10 mouse cellular contexts compared by ENCODE assay signal in the genomic region with DNA sequence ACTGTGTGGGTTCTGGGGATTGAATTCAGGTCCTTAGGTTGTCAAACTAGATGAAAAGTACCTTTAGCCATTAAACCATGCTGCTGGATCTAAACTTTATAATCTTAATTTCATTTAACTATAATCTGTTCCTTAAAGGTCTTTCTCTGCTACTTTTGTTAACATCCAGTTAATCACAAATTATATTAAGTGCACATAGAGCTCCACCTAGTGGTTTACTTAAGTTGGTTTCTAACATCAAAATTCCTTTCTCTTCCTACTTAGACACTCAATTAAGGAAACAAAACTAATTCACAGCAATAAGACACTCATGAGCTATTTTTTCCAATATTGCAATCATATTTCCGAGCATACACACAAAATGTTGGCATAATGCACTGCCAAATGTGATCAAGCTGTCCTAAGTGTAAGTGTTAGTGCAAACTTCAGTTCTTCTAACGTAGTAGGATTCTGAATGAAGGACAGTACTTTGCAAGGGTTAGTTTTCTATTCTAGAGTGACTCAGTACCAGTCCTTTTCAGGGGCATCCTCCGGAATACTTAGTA. TPM values are rescaled to one million over a fixed set of nuclear protein-coding genes. Genes with fewer than 3 reads are reported as not detected.
A peak's percentile ranks its signal among the peaks of the same experiment; 100 is the strongest.
DNase-seq lines count a peak whose midpoint lies in the region; ATAC-seq and TF ChIP-seq lines count a peak whose summit lies in the region.
"Had no signal": no experiment of that assay in that cellular context is flagged by ENCODE, and none has a peak within 500 bp of the region (broad histone marks: within the 10 kb centered on the region; RNA-seq: fewer than 3 reads in every experiment).

No protein-coding gene starts in this region.

- whole genome bisulfite sequencing in liver, embryonic 14.5 days (ENCODE audit: insufficient replicate concordance) = 67% methylated on average over 3 of the region's 3 CpGs
- WGBS in liver, embryonic 11.5 days = 84% methylated on average over 3 of the region's 3 CpGs

- H3K4me1 ChIP-seq in liver, embryonic 14.5 days (replicated peaks; ENCODE audit: control insufficient read depth in 2 of 2, insufficient read depth in 2 of 2, low read length in 1 of 2) = peaks cover 7 to 11% of the 10 kb centered on the region in 2 experiments
- peaks cover 9% of the 10 kb centered on the region for H3K4me1 ChIP-seq in liver, embryonic 11.5 days (replicated peaks; ENCODE audit: control insufficient read depth, insufficient read depth, low read length)
- peaks cover 2 to 12% of the 10 kb centered on the region in 2 experiments; a peak in 3 of 4 replicates for H3K4me1 ChIP-seq in MEL (ENCODE audit: control insufficient read depth in 1 of 2, insufficient read depth in 2 of 2, low read length in 2 of 2)

- H3K9me3 ChIP-seq in liver, embryonic 14.5 days (ENCODE audit: control insufficient read depth, low read length) = no peaks in the 10 kb centered on the region
- H3K9me3 ChIP-seq in liver, embryonic 11.5 days (ENCODE audit: control insufficient read depth, low read length) = no peaks in the 10 kb centered on the region
- H3K9me3 ChIP-seq in MEL (replicated peaks; ENCODE audit: insufficient read depth, low read length) = no peaks in the 10 kb centered on the region

- TF ChIP-seq CTCF in liver, embryonic 14.5 days (IDR thresholded peaks at IDR 0.05; ENCODE audit: low read depth) = peak; percentile 45; the same call in 1 of the 2 replicates
- TF ChIP-seq CTCF in MEL (IDR thresholded peaks at IDR 0.05 in 2 of 3, conservative IDR thresholded peaks at IDR 0.05 in 1 of 3; ENCODE audit: control insufficient read depth in 1 of 3, insufficient read depth in 1 of 3, low read depth in 2 of 3, low read length in 3 of 3, poor library complexity in 1 of 3, severe bottlenecking in 1 of 3) = peak; percentile 9 to 63 (median 27); a peak in 4 of 6 replicates

- H3K4me2 ChIP-seq in liver, embryonic 14.5 days (ENCODE audit: low read depth) = no peak overlapping the region
- no peak overlapping the region for H3K4me2 ChIP-seq in liver, embryonic 11.5 days

- DNase-seq in liver, embryonic 14.5 days (ENCODE audit: low read depth in 3 of 3, low spot score in 3 of 3) = no peak
- DNase-seq in liver, embryonic 11.5 days (ENCODE audit: low spot score) = no peak
- DNase-seq in MEL (ENCODE audit: low read depth, low spot score) = peak; percentile 63
- peak; percentile 8 for DNase-seq in brain, embryonic 18.5 days (ENCODE audit: low read depth, low spot score)
- DNase-seq in naive thymus-derived CD4-positive, alpha-beta T cell, adult 2 months (ENCODE audit: low read depth) = peak; percentile 64
- no peak for DNase-seq in left cerebral cortex, postnatal 4 days
- DNase-seq in T-cell, adult 2 months (ENCODE audit: low spot score) = no peak
- DNase-seq: kidney, postnatal 25 days had no signal

- no peak overlapping the region for H3K27ac ChIP-seq in liver, embryonic 14.5 days
- H3K27ac ChIP-seq in liver, embryonic 11.5 days (ENCODE audit: low read depth, low read length) = no peak overlapping the region
- H3K27ac ChIP-seq in MEL (ENCODE audit: control insufficient read depth, low read depth, low read length) = no peak overlapping the region
- H3K27ac ChIP-seq: macrophage had no signal

- H3K36me3 ChIP-seq in liver, embryonic 14.5 days (replicated peaks; ENCODE audit: control insufficient read depth, insufficient read depth, low read depth) = peaks cover 14% of the 10 kb centered on the region
- H3K36me3 ChIP-seq in liver, embryonic 11.5 days (ENCODE audit: control insufficient read depth, insufficient read depth, low read length) = peaks cover 13% of the 10 kb centered on the region
- H3K36me3 ChIP-seq in MEL (ENCODE audit: control insufficient read depth in 1 of 2, insufficient read depth in 2 of 2, low read length in 2 of 2) = peaks cover 24 to 35% of the 10 kb centered on the region in 2 experiments

- no peak for TF ChIP-seq POLR2A in MEL (IDR thresholded peaks at IDR 0.05; ENCODE audit: control insufficient read depth in 1 of 2, insufficient read depth in 1 of 2, low read depth in 1 of 2, low read length in 2 of 2, poor library complexity in 1 of 2)

- TF ChIP-seq RAD21 in MEL (IDR thresholded peaks at IDR 0.05; ENCODE audit: low read depth, low read length) = peak; percentile 73

- no peak for TF ChIP-seq EP300 in liver, embryonic 14.5 days (IDR thresholded peaks at IDR 0.05; ENCODE audit: low read depth)
- TF ChIP-seq EP300 in MEL (IDR thresholded peaks at IDR 0.05; ENCODE audit: low read depth in 1 of 2, low read length in 2 of 2) = no peak

- peaks cover 5% of the 10 kb centered on the region for H3K79me2 ChIP-seq in MEL (ENCODE audit: control insufficient read depth, insufficient read depth, low read length, poor library complexity)

- ATAC-seq in liver, embryonic 14.5 days (ENCODE audit: insufficient read depth) = no peak
- ATAC-seq in liver, embryonic 11.5 days (replicated peaks; ENCODE audit: low FRiP score) = no peak

- H3K27me3 ChIP-seq in liver, embryonic 14.5 days (ENCODE audit: control insufficient read depth, insufficient read depth, low read length) = no peaks in the 10 kb centered on the region
- H3K27me3 ChIP-seq in liver, embryonic 11.5 days (replicated peaks; ENCODE audit: control insufficient read depth, insufficient read depth, low read length) = no peaks in the 10 kb centered on the region
- H3K27me3 ChIP-seq in MEL (ENCODE audit: control insufficient read depth in 1 of 2, insufficient read depth in 2 of 2, low read length in 2 of 2) = no peaks in the 10 kb centered on the region

- intact Hi-C loops in left cerebral cortex, postnatal 4 days (cut with DNase I) = loop anchor here (5.0 to 10.0 kb wide), 2 partner anchors 564 to 737 kb away; no protein-coding TSS in a partner anchor

- H3K9ac ChIP-seq in liver, embryonic 14.5 days (replicated peaks) = no peak overlapping the region
- H3K9ac ChIP-seq in liver, embryonic 11.5 days (ENCODE audit: low read depth, low read length) = no peak overlapping the region
- no peak overlapping the region for H3K9ac ChIP-seq in MEL (ENCODE audit: control insufficient read depth, low read depth, low read length, poor library complexity, severe bottlenecking)

- H3K4me3 ChIP-seq in liver, embryonic 14.5 days (ENCODE audit: insufficient read depth in 1 of 2, low read depth in 2 of 2, low read length in 2 of 2) = no peak overlapping the region
- H3K4me3 ChIP-seq in liver, embryonic 11.5 days (ENCODE audit: low read depth, low read length) = no peak overlapping the region
- no peak overlapping the region for H3K4me3 ChIP-seq in MEL (ENCODE audit: control insufficient read depth in 1 of 2, insufficient read depth in 1 of 2, low read depth in 2 of 2, low read length in 2 of 2)

TF ChIP-seq in MEL, 35 proteins besides CTCF, POLR2A, EP300 and RAD21:
- TF ChIP-seq SMC3 (IDR thresholded peaks at IDR 0.05; ENCODE audit: low read depth, low read length) = peak; percentile 48; the same call in 1 of the 2 replicates
- TF ChIP-seq USF1 (IDR thresholded peaks at IDR 0.05; ENCODE audit: low read depth, low read length) = no peak
- TF ChIP-seq CHD2 (IDR thresholded peaks at IDR 0.05; ENCODE audit: low read length) = no peak
- no peak for TF ChIP-seq RCOR1 (IDR thresholded peaks at IDR 0.05; ENCODE audit: low read depth, low read length)

RNA-seq across cellular contexts. Expression of a gene that starts 7.4 kb away (rescaled TPM):
- not detected in 2 replicates for polyA plus RNA-seq in liver, embryonic 14.5 days (2012; rRNA removed)
- not detected in 2 replicates for polyA plus RNA-seq in liver, embryonic 14.5 days (2014; fragmentation: Nextera tagmentation; extraction: Ambion mirVana)
- not detected in 2 replicates for polyA plus RNA-seq in liver, embryonic 11.5 days (2014; fragmentation: Nextera tagmentation; extraction: Ambion mirVana)
- total RNA-seq in MEL (2012; rRNA removed) = not detected in 2 replicates
- polyA plus RNA-seq in MEL (2012; ENCODE audit: insufficient read depth in 1 of 2, insufficient read length in 2 of 2, low read depth in 1 of 2, low replicate concordance in 2 of 2, missing spikeins in 1 of 2) = not detected
- not detected for total RNA-seq in left cerebral cortex, postnatal 4 days (2021)
- total RNA-seq: gastrocnemius, adult 18-20 months had no signal
- polyA plus RNA-seq: macrophage had no signal

RNA-seq across cellular contexts. Expression of a gene that starts 11.1 kb away (rescaled TPM):
- 2.6 and 5.8 TPM in 2 replicates for polyA plus RNA-seq in liver, embryonic 14.5 days (2012; rRNA removed)
- polyA plus RNA-seq in liver, embryonic 14.5 days (2014; fragmentation: Nextera tagmentation; extraction: Ambion mirVana) = 8.0 and 8.9 TPM in 2 replicates
- 31.0 and 32.8 TPM in 2 replicates for polyA plus RNA-seq in liver, embryonic 11.5 days (2014; fragmentation: Nextera tagmentation; extraction: Ambion mirVana)
- total RNA-seq in MEL (2012; rRNA removed) = 25.8 and 27.7 TPM in 2 replicates
- polyA plus RNA-seq in MEL (2012; ENCODE audit: insufficient read depth in 1 of 2, insufficient read length in 2 of 2, low read depth in 1 of 2, low replicate concordance in 2 of 2, missing spikeins in 1 of 2) = 10 to 100 TPM in 1 of 2 experiments, not detected in 1; 31.0 TPM
- 10 to 100 TPM; 18.7 to 19.3 TPM for total RNA-seq in left cerebral cortex, postnatal 4 days (2021)

RNA-seq across cellular contexts. Expression of a gene that starts 11.2 kb away (rescaled TPM):
- 3.0 and 4.4 TPM in 2 replicates for polyA plus RNA-seq in liver, embryonic 14.5 days (2012; rRNA removed)
- 7.7 and 8.3 TPM in 2 replicates for polyA plus RNA-seq in liver, embryonic 14.5 days (2014; fragmentation: Nextera tagmentation; extraction: Ambion mirVana)
- 18.7 and 19.4 TPM in 2 replicates for polyA plus RNA-seq in liver, embryonic 11.5 days (2014; fragmentation: Nextera tagmentation; extraction: Ambion mirVana)
- 17.1 and 19.6 TPM in 2 replicates for total RNA-seq in MEL (2012; rRNA removed)
- polyA plus RNA-seq in MEL (2012; ENCODE audit: insufficient read depth in 1 of 2, insufficient read length in 2 of 2, low read depth in 1 of 2, low replicate concordance in 2 of 2, missing spikeins in 1 of 2) = 10 to 100 TPM in 1 of 2 experiments, not detected in 1; 21.1 TPM
- total RNA-seq in left cerebral cortex, postnatal 4 days (2021) = 10 to 100 TPM; 50.1 to 55.1 TPM

Comparison
In these comparisons a context has a peak if more than half of its experiments do, and no peak if none do; other contexts are left out.
1. DNase-seq: peak in MEL (single experiment), brain, embryonic 18.5 days (single experiment) and naive thymus-derived CD4-positive, alpha-beta T cell, adult 2 months (single experiment); none in liver, embryonic 14.5 days (0 of 3), liver, embryonic 11.5 days (single experiment), left cerebral cortex, postnatal 4 days (single experiment) and T-cell, adult 2 months (single experiment).